Mouse (Mus musculus) spleen, adult 2 months (tissue): ENCODE measurements at regions not wholly inside any gene's neighbourhood (a gene's known extent, or its start where the extent isn't known, plus 50 kb on each side); places are given as distances from the start of the nearest gene placed in this dataset.

ENCODE experiments used
- CTCF ChIP-seq: fragments of 200-500 bp; IDR thresholded peaks from 2 replicates; pipeline ENCODE4 v1.5.1; 2011; ENCODE audit warnings: mild to moderate bottlenecking, inconsistent platforms; ENCODE audit not compliant: insufficient read depth, insufficient read length, insufficient replicate concordance; ENCODE audit errors: extremely low read depth
- POLR2A ChIP-seq: fragments of 200-500 bp; IDR thresholded peaks from 2 replicates; pipeline ENCODE4 v1.6.1; 2011; ENCODE audit warnings: low read depth, low read length, inconsistent platforms

DNA sequence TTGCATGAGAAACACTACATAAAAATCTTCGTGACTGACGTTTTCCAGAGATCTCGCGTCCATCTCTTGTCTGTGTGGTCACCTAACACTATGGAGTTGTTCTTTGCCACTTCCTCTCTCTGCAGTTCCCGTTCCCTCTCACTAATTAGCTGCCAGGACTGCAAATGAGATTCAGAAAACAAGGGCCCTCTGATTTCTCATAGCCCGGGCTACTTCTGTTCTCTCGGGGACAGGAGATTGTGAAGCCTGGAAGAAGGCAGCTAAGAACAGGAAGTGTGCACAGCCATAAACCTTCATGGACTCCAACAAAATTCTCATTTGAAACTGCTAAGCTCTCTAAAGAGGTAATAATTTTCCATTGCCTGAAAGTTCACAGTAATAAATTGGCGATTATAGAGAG is 358.9 kb upstream of the Actbl2 start:
- TF ChIP-seq CTCF (no peak), POLR2A (no peak)
